Mouse (Mus musculus) embryonic facial prominence, embryonic 12.5 days (tissue): ENCODE data around the gene Rgl1. TPM values are rescaled to one million over a fixed set of nuclear protein-coding genes. Genes with fewer than 3 reads are reported as not detected.
"Not testable (repeated sequence)": the region's sequence is repeated elsewhere in the genome, so short reads cannot be mapped to it uniquely, and the experiment has no call there.

Experiments
- ATAC-seq: fragments of 200-750 bp; cut with Nextera tagmentation; 2 replicates; pipeline ENCODE4 v1.8.0; 2017; ENCODE audit not compliant: insufficient number of reproducible peaks, insufficient read depth, low FRiP score, low TSS enrichment
- H3K27ac ChIP-seq: fragments of 300-500 bp; sonication (generic); 2 replicates; pipeline ENCODE4 v1.5.1; 2016; ENCODE audit warnings: mild to moderate bottlenecking
- H3K27me3 ChIP-seq: fragments of 300-500 bp; sonication (generic); 2 replicates; pipeline ENCODE4 v1.6.1; 2016; ENCODE audit warnings: mild to moderate bottlenecking, moderate library complexity
- H3K36me3 ChIP-seq: fragments of 300-500 bp; sonication (generic); 2 replicates; pipeline ENCODE4 v1.6.1; 2016; ENCODE audit warnings: mild to moderate bottlenecking
- H3K4me1 ChIP-seq: fragments of 300-500 bp; sonication (generic); 2 replicates; pipeline ENCODE4 v1.6.1; 2016
- H3K4me2 ChIP-seq: fragments of 300-500 bp; sonication (generic); replicated peaks from 2 replicates; pipeline ENCODE4 v1.6.1; 2016; ENCODE audit warnings: mild to moderate bottlenecking, moderate library complexity
- H3K4me3 ChIP-seq: fragments of 300-500 bp; sonication (generic); 2 replicates; pipeline ENCODE4 v1.5.1; 2016; ENCODE audit warnings: mild to moderate bottlenecking
- H3K9ac ChIP-seq: fragments of 300-500 bp; sonication (generic); 2 replicates; pipeline ENCODE4 v1.6.1; 2016; ENCODE audit warnings: mild to moderate bottlenecking, moderate library complexity
- H3K9me3 ChIP-seq: fragments of 300-500 bp; sonication (generic); 2 replicates; pipeline ENCODE4 v1.6.1; 2016; ENCODE audit warnings: mild to moderate bottlenecking, moderate library complexity
- WGBS: fragments of 180-500 bp; shearing (Covaris S2); methylation state at CpG from one replicate; pipeline ENCODE4 v1.1.7; 2016; 5-methylcytosine and 5-hydroxymethylcytosine counted together
- polyA plus RNA-seq: library from polyadenylated mRNA; unstranded; fragments of >200 nt; fragmentation: Nextera tagmentation; extraction: Ambion mirVana; gene quantifications from 2 replicates; pipeline ENCODE4 v1.2.1, GENCODE M21; 2016

Gene Rgl1
- polyA plus RNA-seq, 1 experiment from 2014 or later: 27.6 TPM

DNA sequence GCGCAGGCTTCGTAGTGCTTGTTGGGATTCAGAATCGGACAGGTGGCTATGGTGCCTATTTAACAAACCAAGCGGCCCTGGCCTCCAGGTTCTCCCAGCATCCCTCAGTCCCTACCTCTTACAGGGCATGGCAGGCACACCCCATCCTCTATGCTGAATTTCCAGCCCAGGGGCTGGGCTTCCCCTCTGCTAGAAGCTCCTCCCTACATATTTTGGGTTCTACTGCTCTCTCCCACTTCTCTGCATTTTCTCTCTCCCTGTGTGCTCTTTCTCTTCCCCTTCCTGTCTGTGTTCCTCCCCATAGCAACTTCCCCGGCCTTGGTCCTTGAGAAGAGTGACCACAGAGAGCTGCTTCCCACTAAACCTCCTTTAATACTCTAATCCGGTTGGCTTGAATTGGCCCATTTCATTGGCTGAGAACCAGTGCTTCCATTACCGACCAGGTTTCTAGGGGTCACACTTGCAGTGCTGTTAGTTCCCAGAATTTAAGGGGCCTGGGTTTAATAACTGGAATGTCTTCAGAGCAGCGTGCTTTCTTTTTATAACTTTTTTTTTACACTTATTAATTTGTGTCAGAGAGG, 30.6 kb upstream of the Rgl1 start:
- H3K4me2 ChIP-seq: no peak overlapping the region

DNA sequence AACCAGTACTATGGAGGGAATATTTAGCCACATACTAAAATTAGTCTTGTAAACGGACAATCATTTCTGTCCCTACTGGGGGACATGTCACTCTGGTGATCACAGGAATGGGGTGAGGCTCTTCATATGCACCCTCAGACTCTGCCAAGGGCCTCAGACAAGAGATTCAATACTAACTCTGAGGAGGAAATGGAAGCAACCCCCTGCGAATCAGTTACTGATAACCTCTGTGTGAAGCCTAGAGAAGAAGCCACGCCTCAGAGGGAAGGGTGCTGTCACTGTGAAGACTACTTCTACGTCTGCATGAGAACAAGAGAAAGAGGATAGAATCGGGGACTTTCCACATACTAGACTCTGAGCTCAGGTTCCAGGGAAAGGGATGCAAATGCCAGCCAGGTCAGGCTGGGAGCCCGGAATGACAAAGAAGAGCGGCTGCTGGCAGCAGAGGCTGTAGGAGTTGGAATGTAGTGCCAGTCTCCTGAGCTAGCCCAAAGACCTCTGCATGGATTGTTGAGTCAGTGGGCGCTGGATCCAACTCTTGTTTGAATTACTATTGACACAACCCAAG, 29.6 kb upstream of the Rgl1 start:
- Histone ChIP-seq H3K27ac (no peak overlapping the region), H3K4me3 (no peak overlapping the region), H3K4me1 (peaks cover 10% of the 10 kb centered on the region; the same call in 1 of the 2 replicates), H3K27me3 (no peaks in the 10 kb centered on the region), H3K9ac (no peak overlapping the region), H3K9me3 (no peaks in the 10 kb centered on the region), H3K4me2 (no peak overlapping the region), H3K36me3 (no peaks in the 10 kb centered on the region)
- no peak for ATAC-seq
- 70% methylated on average over 8 of the region's 8 CpGs for WGBS

More for the DNA sequence above, 30.6 kb upstream of the Rgl1 start:
- WGBS: 81% methylated on average over 8 of the region's 8 CpGs
- Histone ChIP-seq H3K27ac (no peak overlapping the region), H3K4me1 (0 out of 2 replicates have a peak, but pooled peaks cover 4% of the 10 kb centered on the region), H3K9ac (no peak overlapping the region), H3K27me3 (no peaks in the 10 kb centered on the region), H3K9me3 (no peaks in the 10 kb centered on the region), H3K36me3 (no peaks in the 10 kb centered on the region), H3K4me3 (no peak overlapping the region)
- ATAC-seq: no peak

DNA sequence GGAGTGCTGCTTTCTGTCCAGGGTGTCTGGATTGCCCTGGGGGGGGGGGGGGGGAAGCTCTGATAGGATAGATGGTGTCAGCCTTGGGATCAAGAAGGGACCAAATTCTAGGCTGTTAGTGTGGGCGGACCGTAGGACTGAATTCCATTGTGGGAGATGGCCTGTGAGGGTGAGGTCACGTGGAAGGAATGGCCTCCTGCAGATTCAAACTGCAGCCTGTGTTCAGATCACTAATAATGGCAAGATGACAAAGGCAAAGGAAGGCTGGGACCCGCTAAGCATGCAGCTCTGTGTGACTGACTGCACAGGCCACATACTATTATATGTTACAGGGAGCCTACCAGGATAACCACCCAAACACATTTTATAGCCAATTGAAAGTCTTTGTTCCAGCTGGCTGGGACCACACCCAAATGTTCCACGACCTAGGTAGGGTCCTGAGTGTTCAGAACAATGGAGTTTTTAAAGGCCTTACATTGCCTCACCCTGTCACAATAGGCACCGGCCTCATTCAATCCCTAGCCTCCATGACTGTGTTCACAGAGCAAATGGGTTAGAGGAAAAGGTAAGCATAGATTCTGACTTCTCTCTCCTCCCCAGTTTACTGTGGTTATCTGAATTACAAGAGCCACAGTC, 27.5 kb upstream of the Rgl1 start:
- ATAC-seq: no peak
- no peaks in the 10 kb centered on the region for H3K9me3 ChIP-seq

DNA sequence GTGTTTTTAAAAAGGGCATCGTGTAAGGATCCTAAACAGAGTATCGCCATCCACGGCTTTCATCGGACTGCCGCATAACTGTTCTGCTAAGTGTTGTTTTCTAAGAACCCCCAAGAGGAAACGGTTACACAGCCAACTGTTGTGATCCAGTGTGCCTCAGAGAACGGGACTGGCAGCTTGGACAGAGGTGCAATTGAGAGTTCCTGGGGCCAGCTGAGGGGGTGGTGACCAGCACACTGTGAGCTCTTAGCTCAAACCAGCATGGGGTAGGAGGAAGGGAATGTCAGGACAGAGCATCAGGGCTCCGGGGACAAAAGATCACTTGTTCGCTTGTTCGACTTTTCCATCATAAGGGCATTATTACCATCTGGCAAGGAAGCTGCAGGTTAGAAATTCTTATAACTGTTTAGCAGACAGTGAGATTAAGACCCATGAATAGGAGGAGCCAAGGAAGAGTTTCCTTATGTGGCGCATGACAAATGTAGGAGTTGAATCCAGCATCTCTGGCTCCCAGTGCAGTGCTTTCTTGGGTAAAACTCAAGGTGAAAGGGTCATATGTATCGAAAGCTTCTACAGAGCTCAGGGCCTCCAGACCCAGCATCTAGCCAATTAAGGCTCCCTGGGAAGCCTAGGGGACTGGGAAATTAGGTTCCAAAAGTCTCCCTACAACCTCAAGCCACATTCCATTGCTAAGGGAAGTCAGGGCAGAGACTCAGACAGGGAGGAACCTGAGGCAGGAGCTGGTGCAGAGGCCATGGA, 26.8 kb upstream of the Rgl1 start:
- Histone ChIP-seq H3K4me1 (peaks cover 8% of the 10 kb centered on the region; the same call in 1 of the 2 replicates), H3K9me3 (no peaks in the 10 kb centered on the region), H3K4me2 (no peak overlapping the region), H3K4me3 (no peak overlapping the region), H3K36me3 (no peaks in the 10 kb centered on the region), H3K27ac (no peak overlapping the region), H3K27me3 (no peaks in the 10 kb centered on the region), H3K9ac (no peak overlapping the region)
- no peak for ATAC-seq
- 15% methylated on average over 12 of the region's 12 CpGs for WGBS

More for the DNA sequence above, 27.5 kb upstream of the Rgl1 start:
- 0 out of 2 replicates have a peak overlapping the region, but pooled peaks have one; percentile 0 for H3K27ac ChIP-seq
- 42% methylated on average over 6 of the region's 6 CpGs for WGBS
- H3K27me3 ChIP-seq: no peaks in the 10 kb centered on the region
- H3K9ac ChIP-seq: no peak overlapping the region
- H3K4me2 ChIP-seq: no peak overlapping the region
- H3K4me3 ChIP-seq: no peak overlapping the region
- H3K4me1 ChIP-seq: peaks cover 8% of the 10 kb centered on the region; the same call in 1 of the 2 replicates
- H3K36me3 ChIP-seq: no peaks in the 10 kb centered on the region

DNA sequence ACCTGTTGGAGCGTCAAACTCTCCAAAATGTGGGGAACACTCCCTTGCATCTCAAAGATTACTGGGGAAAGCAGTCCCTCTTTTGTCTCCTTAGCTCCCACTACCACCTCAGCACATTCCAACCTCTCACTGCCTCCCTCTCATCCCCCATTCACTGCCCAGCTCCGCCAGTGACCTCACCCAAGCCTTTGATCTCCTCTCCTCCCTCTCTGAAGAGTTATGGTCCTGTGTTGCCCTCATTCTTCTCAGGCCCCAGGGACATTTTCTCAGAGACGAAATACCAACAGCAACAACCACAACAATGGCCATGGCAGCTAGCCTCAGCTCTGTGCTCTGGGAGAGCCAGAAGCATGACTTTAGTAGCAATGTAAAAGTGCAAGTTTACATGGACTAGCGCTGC, 25.1 kb upstream of the Rgl1 start:
- 39% methylated on average over 4 of the region's 4 CpGs for WGBS
- H3K9me3 ChIP-seq: no peaks in the 10 kb centered on the region

DNA sequence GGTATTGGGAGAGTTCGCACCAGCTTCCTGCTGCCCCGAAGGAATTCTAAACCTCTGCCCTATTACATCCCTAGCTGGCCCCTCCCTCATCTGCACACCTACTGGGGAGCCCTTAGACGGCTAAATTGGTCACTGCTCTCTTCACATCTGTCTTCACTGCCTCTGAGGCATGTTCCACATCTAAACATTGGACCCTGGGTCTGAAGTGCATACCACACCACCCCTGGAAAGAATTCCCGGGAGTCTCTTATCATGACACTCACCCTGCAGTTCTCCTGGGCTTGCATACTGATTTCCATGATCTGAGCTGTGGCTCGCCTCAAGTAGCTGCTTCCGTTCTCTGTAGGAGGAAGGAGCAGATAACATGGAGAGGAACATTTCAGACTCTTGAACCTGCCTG, 24.7 kb upstream of the Rgl1 start:
- Histone ChIP-seq H3K36me3 (no peaks in the 10 kb centered on the region), H3K27ac (no peak overlapping the region), H3K4me3 (no peak overlapping the region), H3K9me3 (no peaks in the 10 kb centered on the region), H3K4me2 (no peak overlapping the region), H3K4me1 (peaks cover 8% of the 10 kb centered on the region; the same call in 1 of the 2 replicates), H3K9ac (no peak overlapping the region), H3K27me3 (no peaks in the 10 kb centered on the region)
- ATAC-seq: no peak
- WGBS: 22% methylated on average over 6 of the region's 6 CpGs

More for the DNA sequence above, 25.1 kb upstream of the Rgl1 start:
- H3K4me1 ChIP-seq: peaks cover 8% of the 10 kb centered on the region; the same call in 1 of the 2 replicates
- no peaks in the 10 kb centered on the region for H3K36me3 ChIP-seq
- ATAC-seq: no peak
- no peak overlapping the region for H3K27ac ChIP-seq
- no peak overlapping the region for H3K9ac ChIP-seq
- H3K4me3 ChIP-seq: no peak overlapping the region
- H3K4me2 ChIP-seq: no peak overlapping the region
- no peaks in the 10 kb centered on the region for H3K27me3 ChIP-seq

DNA sequence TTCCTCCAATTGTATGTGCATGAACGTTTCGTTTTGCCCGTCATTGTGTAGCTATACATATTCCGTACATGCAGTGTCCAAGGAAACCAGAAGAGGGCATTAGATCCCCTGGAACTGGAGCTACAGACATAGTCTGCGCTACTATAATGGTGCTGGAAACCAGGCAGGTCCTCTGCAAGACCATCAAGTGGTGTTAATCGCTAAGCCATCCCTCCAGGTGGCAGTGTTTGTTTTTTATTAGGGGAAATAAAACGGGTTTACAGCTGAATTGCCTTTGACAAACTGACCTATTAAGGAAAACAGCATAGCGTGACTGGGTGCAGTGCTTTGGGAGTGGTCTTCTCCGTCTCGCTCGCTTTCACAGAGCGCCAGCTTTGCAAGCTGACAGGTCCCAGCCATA, 24.1 kb upstream of the Rgl1 start:
- ATAC-seq: no peak
- no peak overlapping the region for H3K9ac ChIP-seq
- H3K9me3 ChIP-seq: no peaks in the 10 kb centered on the region
- no peak overlapping the region for H3K4me3 ChIP-seq
- WGBS: 34% methylated on average over 12 of the region's 12 CpGs
- H3K27me3 ChIP-seq: no peaks in the 10 kb centered on the region
- H3K27ac ChIP-seq: no peak overlapping the region
- no peak overlapping the region for H3K4me2 ChIP-seq
- H3K36me3 ChIP-seq: no peaks in the 10 kb centered on the region
- peaks cover 8% of the 10 kb centered on the region; the same call in 1 of the 2 replicates for H3K4me1 ChIP-seq

DNA sequence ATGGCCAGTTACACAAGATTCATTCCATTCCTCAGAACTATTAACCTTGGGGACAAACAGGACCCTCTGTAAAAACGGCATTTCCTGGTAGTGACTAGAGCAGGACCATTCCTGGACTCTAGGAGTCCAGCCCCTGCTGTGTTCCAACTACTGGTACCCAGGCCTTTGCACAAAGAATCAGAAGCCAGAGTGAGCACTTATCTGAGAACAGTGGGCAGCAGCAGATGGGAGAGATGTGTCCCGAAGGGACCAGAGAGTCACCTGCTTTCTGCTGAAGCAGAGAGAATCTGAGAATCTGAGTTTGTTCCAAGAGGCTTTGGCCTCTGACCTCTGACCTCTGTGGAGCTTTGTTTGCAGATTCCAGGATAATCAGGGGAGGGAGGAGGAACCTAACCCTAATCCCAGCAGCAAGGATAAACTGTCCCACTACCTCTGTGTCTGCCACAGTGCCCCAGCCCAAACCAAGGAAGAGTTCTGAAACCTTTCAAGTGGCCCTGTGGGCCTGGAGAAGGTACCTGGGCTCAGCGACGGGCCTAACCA, 22.0 kb upstream of the Rgl1 start:
- Histone ChIP-seq H3K9ac (no peak overlapping the region), H3K36me3 (no peaks in the 10 kb centered on the region), H3K9me3 (no peaks in the 10 kb centered on the region), H3K4me2 (no peak overlapping the region), H3K27me3 (no peaks in the 10 kb centered on the region), H3K4me1 (peaks cover 8% of the 10 kb centered on the region; the same call in 1 of the 2 replicates), H3K4me3 (no peak overlapping the region), H3K27ac (no peak overlapping the region)
- ATAC-seq: no peak
- WGBS: 22% methylated on average over 4 of the region's 4 CpGs

DNA sequence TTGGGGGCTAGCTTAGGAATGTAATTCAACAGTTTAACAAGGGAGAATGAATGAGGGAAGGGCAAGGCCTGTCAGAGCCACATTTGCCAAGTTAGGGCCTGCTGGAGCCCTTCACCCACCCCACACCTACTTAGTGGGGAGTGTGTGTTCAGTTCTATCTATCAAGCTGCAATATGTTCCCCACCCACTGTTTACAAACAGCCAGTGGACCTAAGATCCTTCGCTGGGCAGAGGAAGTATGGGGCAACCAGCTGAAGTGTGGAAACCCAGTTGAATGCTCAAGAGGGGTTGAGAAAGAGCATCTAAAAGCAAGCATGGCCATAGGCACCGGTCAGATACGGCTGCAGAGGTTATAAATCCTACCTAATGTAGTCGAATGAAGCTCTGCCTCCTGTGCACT, 20.8 kb upstream of the Rgl1 start:
- WGBS: 91% methylated on average over 4 of the region's 4 CpGs
- H3K4me2 ChIP-seq: no peak overlapping the region

DNA sequence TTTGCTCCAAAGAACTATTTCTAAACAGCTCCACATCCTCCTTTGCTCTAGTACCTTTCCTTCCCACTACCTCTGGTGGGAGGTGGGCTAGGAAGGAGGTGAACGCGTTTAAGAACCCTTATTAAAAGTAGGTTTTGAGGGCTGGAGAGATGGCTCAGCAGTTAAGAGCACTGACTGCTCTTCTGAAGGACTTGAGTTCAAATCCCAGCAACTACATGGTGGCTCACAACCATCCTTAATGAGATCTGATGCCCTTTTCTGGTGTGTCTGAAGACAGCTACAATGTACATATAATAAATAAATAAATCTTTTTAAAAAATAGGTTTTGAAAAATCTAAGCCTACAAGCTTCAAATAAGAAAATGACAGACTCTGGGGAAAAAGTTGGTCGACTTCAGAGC, 19.3 kb upstream of the Rgl1 start:
- H3K9ac ChIP-seq, H3K4me3 ChIP-seq, H3K36me3 ChIP-seq, H3K27me3 ChIP-seq, H3K4me1 ChIP-seq, H3K4me2 ChIP-seq, H3K27ac ChIP-seq, H3K9me3 ChIP-seq, ATAC-seq: not testable (repeated sequence)
- 80% methylated on average over 3 of the region's 3 CpGs for WGBS

More for the DNA sequence above, 20.8 kb upstream of the Rgl1 start:
- Histone ChIP-seq H3K9me3 (no peaks in the 10 kb centered on the region), H3K36me3 (no peaks in the 10 kb centered on the region), H3K9ac (no peak overlapping the region), H3K27me3 (no peaks in the 10 kb centered on the region), H3K4me3 (no peak overlapping the region), H3K27ac (no peak overlapping the region), H3K4me1 (peaks cover 8% of the 10 kb centered on the region; the same call in 1 of the 2 replicates)
- ATAC-seq: no peak

DNA sequence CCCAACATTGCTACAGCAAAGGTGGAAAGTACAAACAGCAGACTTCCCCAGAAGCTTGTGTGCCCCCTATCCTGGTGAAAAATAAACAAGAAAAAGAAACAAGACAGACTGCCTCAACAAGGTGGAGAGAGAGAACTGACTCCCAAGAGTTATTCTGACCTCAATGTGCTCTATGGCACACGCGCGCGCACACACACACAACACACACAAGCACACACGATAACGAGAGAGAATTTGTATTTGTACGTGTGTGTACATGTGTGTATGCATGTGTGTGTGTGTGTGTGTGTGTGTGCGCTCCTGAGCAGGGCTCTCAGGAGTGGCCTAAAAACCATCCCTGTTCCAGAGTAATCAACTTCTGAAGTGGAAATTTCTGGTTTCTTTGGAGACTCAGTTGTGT, 18.5 kb upstream of the Rgl1 start:
- H3K4me1 ChIP-seq: no peaks in the 10 kb centered on the region
- no peak overlapping the region for H3K9ac ChIP-seq
- WGBS: 97% methylated on average over 8 of the region's 8 CpGs
- H3K9me3 ChIP-seq: no peaks in the 10 kb centered on the region
- H3K27ac ChIP-seq: no peak overlapping the region
- ATAC-seq: no peak
- no peaks in the 10 kb centered on the region for H3K36me3 ChIP-seq
- no peaks in the 10 kb centered on the region for H3K27me3 ChIP-seq
- H3K4me2 ChIP-seq: no peak overlapping the region
- H3K4me3 ChIP-seq: no peak overlapping the region
